Mouse (Mus musculus): ENCODE data around the gene Slc23a3. TPM values are rescaled to one million over a fixed set of nuclear protein-coding genes. Genes with fewer than 3 reads are reported as not detected.

Gene Slc23a3
- 0.62 TPM for polyA plus RNA-seq (2014; fragmentation: Illumina TruSeq; extraction: RNeasy Lipid Tissue Mini Kit (QIAGEN cat#74804); ENCODE audit: low read depth, low replicate concordance)

DNA sequence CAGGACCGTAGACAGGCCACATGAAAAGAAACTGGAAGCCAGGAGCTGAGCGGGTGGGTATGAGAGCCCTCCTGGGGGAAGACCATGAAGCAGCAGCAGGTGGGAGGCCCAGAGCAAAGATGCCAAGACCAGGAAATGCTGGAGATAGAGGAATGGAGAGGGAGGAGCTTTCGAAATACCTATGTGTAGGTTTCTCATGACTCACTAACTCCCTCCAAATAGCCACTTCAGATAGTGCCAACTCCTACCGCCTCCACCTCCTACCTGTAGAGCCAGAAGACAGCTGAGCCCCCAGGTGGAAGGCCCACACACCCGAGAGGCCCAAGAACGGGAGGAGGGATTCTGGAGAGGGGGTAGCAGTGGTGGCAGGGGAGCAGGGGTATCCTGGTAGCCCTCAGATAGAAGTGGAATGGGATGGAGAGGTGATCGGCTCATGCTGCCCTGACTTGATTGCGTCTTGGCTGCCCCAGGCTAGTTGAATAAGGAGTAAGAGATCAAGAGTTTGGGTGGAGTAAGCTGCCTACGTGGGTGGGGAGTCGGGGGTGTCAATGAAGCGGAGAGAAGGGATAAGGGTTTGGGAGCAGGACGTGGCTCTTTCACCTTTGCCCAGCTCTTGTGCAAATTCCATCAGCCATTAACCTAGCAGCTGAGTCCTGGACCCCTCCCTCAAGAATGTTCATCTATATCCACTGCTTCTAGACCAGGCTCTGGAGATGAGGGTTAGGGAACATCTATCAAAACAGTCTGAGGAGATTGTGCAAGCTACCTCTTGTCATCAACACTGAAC lies at the start of gene Slc23a3:
Gene Slc23a3 (minus strand): TSS at position 470 of the 787 bp plus-strand sequence.

DNA sequence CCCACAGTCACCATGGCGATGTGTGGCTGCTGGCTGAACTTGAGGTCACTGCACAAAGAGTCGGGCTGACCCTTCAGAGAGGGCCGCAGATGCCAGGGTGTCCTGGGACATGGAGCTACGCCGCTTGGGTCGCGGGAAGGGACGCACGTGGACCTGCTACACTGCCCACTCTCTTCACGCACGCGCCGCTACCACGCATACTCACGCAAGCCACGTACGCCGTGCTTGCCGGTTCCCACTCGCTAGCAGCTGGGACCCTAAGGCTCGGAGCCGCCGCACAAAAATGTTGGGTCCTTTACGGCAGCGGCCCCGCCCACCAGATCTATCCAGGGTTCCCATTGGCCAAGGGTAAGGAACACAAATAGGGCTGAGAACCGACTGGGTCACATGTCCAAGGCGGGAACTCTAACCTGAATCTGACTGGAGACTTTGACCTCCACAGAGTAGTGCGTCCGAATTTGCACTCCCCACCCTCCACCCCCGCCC lies 46.5 kb upstream of the Slc23a3 start, which contains the start of gene Abcb6:
Gene Abcb6 (minus strand): TSS at position 288 of the 486 bp plus-strand sequence.

DNA sequence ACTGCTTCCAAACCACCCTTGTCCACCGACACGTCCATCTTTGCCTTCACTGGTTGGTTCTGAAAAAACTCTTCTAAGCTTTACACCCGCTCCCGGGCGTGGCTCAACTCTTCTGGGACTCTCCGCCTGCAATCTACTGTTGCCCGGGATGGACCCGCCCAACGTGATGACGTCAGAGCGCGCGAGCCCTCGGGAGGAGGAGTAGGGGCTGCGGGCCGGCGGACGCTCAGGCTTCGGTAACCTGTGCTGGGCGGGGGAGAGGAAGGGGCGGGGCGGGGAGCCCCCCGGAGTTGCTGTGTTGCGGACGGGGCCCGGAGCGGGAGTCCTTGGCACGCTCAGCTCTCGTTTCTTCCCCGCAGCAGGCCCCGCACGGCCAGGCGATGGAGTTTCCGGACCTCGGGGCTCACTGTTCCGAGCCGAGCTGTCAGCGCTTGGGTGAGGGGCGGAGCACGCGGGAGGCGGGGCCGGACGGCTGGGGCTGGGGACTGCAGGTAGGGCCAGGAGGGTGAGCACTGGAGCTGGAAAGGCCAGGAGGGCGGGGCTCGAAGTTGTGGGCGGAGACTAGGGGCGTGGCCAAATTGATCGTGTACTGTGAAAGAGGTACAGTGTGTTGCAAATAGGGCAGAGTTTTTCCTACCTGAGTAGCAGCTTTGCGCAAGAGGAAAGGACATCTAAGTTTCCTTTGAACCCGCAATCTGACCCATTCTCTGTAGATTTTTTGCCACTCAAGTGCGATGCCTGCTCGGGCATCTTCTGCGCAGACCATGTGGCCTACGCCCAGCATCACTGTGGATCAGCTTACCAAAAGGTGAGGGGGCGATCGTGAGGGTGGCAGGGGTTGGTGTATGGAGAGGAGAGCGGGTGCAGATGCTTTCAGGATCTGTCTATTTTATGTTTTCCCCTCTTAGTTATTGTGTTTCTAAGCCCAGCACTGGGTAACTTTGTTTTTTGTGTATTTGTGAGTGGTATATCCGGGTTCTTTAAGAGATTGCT lies 35.1 kb upstream of the Slc23a3 start, which contains the start of gene Zfand2b:
Gene Zfand2b (plus strand): TSS at position 175 of the 993 bp plus-strand sequence.

DNA sequence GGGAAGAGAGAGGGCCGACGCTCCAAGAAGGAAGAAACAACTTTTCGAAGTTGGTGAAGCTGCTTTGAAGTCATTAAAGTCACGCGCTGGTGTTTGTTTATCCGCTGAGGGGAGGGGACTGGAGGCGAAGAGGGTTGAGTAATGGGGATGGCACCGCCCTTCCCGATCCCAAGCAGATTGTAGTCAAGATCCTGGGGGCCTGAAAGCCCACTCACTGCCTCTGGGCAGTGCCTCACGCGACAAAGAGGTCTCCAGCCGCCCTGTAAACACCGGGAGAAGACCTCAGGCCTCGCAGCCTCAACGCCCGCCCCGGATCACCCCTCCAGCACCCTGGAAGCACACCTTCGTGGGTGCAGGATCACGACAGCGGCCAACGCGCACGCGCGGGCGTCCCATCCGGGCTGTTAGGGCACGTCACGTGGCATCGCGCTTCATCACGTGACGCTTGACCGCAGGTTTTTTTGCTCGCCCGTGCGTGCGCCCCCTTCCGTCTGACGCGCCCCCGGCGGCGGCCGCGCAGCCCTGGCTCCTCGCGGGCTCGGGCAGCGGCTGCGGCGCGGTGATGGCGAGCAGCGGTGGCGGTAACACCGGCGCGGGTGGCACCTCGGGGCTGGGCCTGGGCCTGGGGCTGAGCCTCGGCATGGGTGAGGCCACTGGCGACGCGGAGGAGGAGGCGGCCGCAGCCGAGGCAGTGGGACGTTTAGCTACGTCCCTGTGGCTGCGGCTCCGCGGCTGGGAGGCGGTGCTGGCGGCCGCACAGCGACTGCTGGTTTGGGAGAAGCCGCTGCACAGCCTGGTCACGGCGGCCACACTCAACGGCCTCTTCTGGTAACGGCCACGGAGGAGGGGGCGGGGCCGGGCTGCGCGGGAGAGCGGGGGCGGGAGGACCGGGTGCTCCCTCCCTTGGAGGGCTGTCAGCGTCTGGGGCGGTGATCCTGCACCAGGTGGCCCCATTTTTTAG lies 8.9 kb upstream of the Slc23a3 start, which contains the start of the genes Cnppd1 and Retreg2:
Gene Cnppd1 (minus strand): TSS at position 411 of the 961 bp plus-strand sequence.
Gene Retreg2 (plus strand): TSS at position 478 of the 961 bp plus-strand sequence.

DNA sequence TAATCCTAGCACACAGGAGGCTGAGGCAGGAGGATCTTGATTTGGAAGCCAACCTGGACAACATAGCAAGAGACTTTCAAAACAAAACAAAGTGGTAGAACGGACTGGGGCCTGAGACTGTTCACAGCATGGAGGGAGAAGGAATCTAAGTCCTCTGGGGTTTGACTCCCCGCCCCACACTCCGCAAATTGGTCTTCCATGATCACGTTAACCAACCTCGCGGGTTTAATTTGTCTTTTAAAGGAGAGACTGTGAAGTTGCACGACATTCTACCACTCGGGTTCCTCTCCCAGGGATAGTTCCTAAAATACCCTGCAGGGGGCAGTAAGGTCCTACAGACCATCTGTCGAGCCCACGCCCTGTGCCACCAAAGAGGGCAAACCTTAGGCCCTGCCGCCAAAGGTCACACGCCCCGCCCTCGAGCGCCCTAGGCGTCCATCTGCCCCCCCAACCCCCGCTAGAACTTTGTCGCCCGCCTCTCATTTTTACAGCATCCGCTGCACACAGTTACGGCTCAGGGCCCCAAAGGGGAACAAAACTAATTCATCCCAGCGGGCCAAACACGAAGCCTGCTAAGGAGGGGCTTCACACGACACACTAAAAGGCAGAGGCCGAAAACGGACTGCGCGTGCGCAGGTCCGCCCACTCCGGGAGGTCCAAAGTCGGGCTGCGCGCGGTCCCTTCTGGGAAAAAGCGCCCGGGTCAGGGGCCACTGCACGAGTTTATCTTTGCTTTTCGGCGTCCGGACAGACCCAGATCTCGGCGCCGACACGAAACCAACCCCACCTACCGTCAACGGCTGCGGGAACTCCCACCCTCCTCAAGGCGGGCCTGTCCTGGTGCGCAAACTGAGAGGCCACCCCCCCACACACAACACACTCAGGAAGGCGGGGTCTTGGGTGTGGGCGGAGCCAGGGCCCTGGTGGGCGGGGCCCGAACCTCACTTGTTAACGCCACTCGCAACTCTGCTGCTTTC lies 9.1 kb downstream of the Slc23a3 start, which contains the start of gene Nhej1:
Gene Nhej1 (minus strand): TSS at position 855 of the 976 bp plus-strand sequence.

Other genes starting within 250 kb of the Slc23a3 start
- gene Fev, start 248.5 kb downstream of the Slc23a3 start, polyA plus RNA-seq (2014; fragmentation: Illumina TruSeq; extraction: RNeasy Lipid Tissue Mini Kit (QIAGEN cat#74804); ENCODE audit: low read depth, low replicate concordance): not detected
- 1.1 TPM for gene Cryba2, start 240.7 kb downstream of the Slc23a3 start, polyA plus RNA-seq (2014; fragmentation: Illumina TruSeq; extraction: RNeasy Lipid Tissue Mini Kit (QIAGEN cat#74804); ENCODE audit: low read depth, low replicate concordance)
- gene Cfap65, start 198.3 kb downstream of the Slc23a3 start, polyA plus RNA-seq (2014; fragmentation: Illumina TruSeq; extraction: RNeasy Lipid Tissue Mini Kit (QIAGEN cat#74804); ENCODE audit: low read depth, low replicate concordance): 8.1 TPM
- 6.5 TPM for gene Ihh, start 182.2 kb downstream of the Slc23a3 start, polyA plus RNA-seq (2014; fragmentation: Illumina TruSeq; extraction: RNeasy Lipid Tissue Mini Kit (QIAGEN cat#74804); ENCODE audit: low read depth, low replicate concordance)
- 4.7 TPM for gene Nhej1, start 8.7 kb downstream of the Slc23a3 start, polyA plus RNA-seq (2014; fragmentation: Illumina TruSeq; extraction: RNeasy Lipid Tissue Mini Kit (QIAGEN cat#74804); ENCODE audit: low read depth, low replicate concordance)
- gene Cnppd1, start 8.8 kb upstream of the Slc23a3 start, polyA plus RNA-seq (2014; fragmentation: Illumina TruSeq; extraction: RNeasy Lipid Tissue Mini Kit (QIAGEN cat#74804); ENCODE audit: low read depth, low replicate concordance): 44.8 TPM
- gene Retreg2, start 8.9 kb upstream of the Slc23a3 start, polyA plus RNA-seq (2014; fragmentation: Illumina TruSeq; extraction: RNeasy Lipid Tissue Mini Kit (QIAGEN cat#74804); ENCODE audit: low read depth, low replicate concordance): 64.7 TPM
- 24.0 TPM for gene Zfand2b, start 34.8 kb upstream of the Slc23a3 start, polyA plus RNA-seq (2014; fragmentation: Illumina TruSeq; extraction: RNeasy Lipid Tissue Mini Kit (QIAGEN cat#74804); ENCODE audit: low read depth, low replicate concordance)
- 17.0 TPM for gene Abcb6, start 46.5 kb upstream of the Slc23a3 start, polyA plus RNA-seq (2014; fragmentation: Illumina TruSeq; extraction: RNeasy Lipid Tissue Mini Kit (QIAGEN cat#74804); ENCODE audit: low read depth, low replicate concordance)
- gene Ankzf1, start 58.3 kb upstream of the Slc23a3 start, polyA plus RNA-seq (2014; fragmentation: Illumina TruSeq; extraction: RNeasy Lipid Tissue Mini Kit (QIAGEN cat#74804); ENCODE audit: low read depth, low replicate concordance): 26.4 TPM
- gene Atg9a, start 58.3 kb upstream of the Slc23a3 start, polyA plus RNA-seq (2014; fragmentation: Illumina TruSeq; extraction: RNeasy Lipid Tissue Mini Kit (QIAGEN cat#74804); ENCODE audit: low read depth, low replicate concordance): 26.4 TPM
- gene Glb1l, start 76.9 kb upstream of the Slc23a3 start, polyA plus RNA-seq (2014; fragmentation: Illumina TruSeq; extraction: RNeasy Lipid Tissue Mini Kit (QIAGEN cat#74804); ENCODE audit: low read depth, low replicate concordance): 40.7 TPM
- 100 TPM for gene Stk16, start 76.9 kb upstream of the Slc23a3 start, polyA plus RNA-seq (2014; fragmentation: Illumina TruSeq; extraction: RNeasy Lipid Tissue Mini Kit (QIAGEN cat#74804); ENCODE audit: low read depth, low replicate concordance)
- gene Tuba4a, start 86.0 kb upstream of the Slc23a3 start, polyA plus RNA-seq (2014; fragmentation: Illumina TruSeq; extraction: RNeasy Lipid Tissue Mini Kit (QIAGEN cat#74804); ENCODE audit: low read depth, low replicate concordance): 55.1 TPM
- gene A630095N17Rik, start 98.2 kb upstream of the Slc23a3 start, polyA plus RNA-seq (2014; fragmentation: Illumina TruSeq; extraction: RNeasy Lipid Tissue Mini Kit (QIAGEN cat#74804); ENCODE audit: low read depth, low replicate concordance): not detected
- 54.8 TPM for gene Dnajb2, start 102.5 kb upstream of the Slc23a3 start, polyA plus RNA-seq (2014; fragmentation: Illumina TruSeq; extraction: RNeasy Lipid Tissue Mini Kit (QIAGEN cat#74804); ENCODE audit: low read depth, low replicate concordance)
- gene Ptprn, start 130.6 kb upstream of the Slc23a3 start, polyA plus RNA-seq (2014; fragmentation: Illumina TruSeq; extraction: RNeasy Lipid Tissue Mini Kit (QIAGEN cat#74804); ENCODE audit: low read depth, low replicate concordance): 0.16 TPM
- gene Resp18, start 144.5 kb upstream of the Slc23a3 start, polyA plus RNA-seq (2014; fragmentation: Illumina TruSeq; extraction: RNeasy Lipid Tissue Mini Kit (QIAGEN cat#74804); ENCODE audit: low read depth, low replicate concordance): not detected
- gene Dnpep, start 184.1 kb upstream of the Slc23a3 start, polyA plus RNA-seq (2014; fragmentation: Illumina TruSeq; extraction: RNeasy Lipid Tissue Mini Kit (QIAGEN cat#74804); ENCODE audit: low read depth, low replicate concordance): 85.7 TPM
- gene Des, start 226.4 kb upstream of the Slc23a3 start, polyA plus RNA-seq (2014; fragmentation: Illumina TruSeq; extraction: RNeasy Lipid Tissue Mini Kit (QIAGEN cat#74804); ENCODE audit: low read depth, low replicate concordance): 40.0 TPM
- 9.7 TPM for gene Speg, start 241.4 kb upstream of the Slc23a3 start, polyA plus RNA-seq (2014; fragmentation: Illumina TruSeq; extraction: RNeasy Lipid Tissue Mini Kit (QIAGEN cat#74804); ENCODE audit: low read depth, low replicate concordance)